Mouse (Mus musculus) liver, embryonic 14.5 days (tissue): ENCODE results near the gene Snai3. TPM values are rescaled to one million over a fixed set of nuclear protein-coding genes. Genes with fewer than 3 reads are reported as not detected.

Experiments
- ATAC-seq: fragments of 200-750 bp; cut with Nextera tagmentation; 2 replicates; pipeline ENCODE4 v1.8.0; 2017; ENCODE audit warnings: moderate number of reproducible peaks, mild to moderate bottlenecking, moderate library complexity; ENCODE audit not compliant: insufficient read depth
- DNase-seq, 3 experiments: peaks; one replicate each; pipeline ENCODE4 v3.0.0-alpha.2; 2012 to 2013; ENCODE audit warnings: low read depth in 3 of 3, low spot score in 3 of 3
- H3K27ac ChIP-seq: fragments of 300-500 bp; sonication (generic); 2 replicates; pipeline ENCODE4 v1.5.1; 2014; ENCODE audit warnings: moderate library complexity, mild to moderate bottlenecking, control low read depth, inconsistent platforms
- H3K27me3 ChIP-seq: fragments of 300-500 bp; sonication (generic); 2 replicates; pipeline ENCODE4 v1.6.1; 2014; ENCODE audit warnings: mild to moderate bottlenecking, low read length, moderate library complexity; ENCODE audit not compliant: control insufficient read depth, insufficient read depth
- H3K36me3 ChIP-seq: fragments of 300-500 bp; sonication (generic); replicated peaks from 2 replicates; pipeline ENCODE4 v1.6.1; 2014; ENCODE audit warnings: low read depth; ENCODE audit not compliant: control insufficient read depth, insufficient read depth
- H3K4me1 ChIP-seq, 2 experiments: fragments of 200-500 bp in 1 of 2; fragments of 300-500 bp in 1 of 2; sonication (generic) in 1 of 2; replicated peaks; 2 replicates each; pipeline ENCODE4 v1.6.1; 2012 to 2014; ENCODE audit warnings: antibody characterized with exemption in 1 of 2, inconsistent platforms in 1 of 2, low read length in 1 of 2; ENCODE audit not compliant: control insufficient read depth in 2 of 2, insufficient read depth in 2 of 2
- H3K4me2 ChIP-seq: fragments of 300-500 bp; sonication (generic); 2 replicates; pipeline ENCODE4 v1.6.1; 2014; ENCODE audit warnings: low read depth, mild to moderate bottlenecking, control low read depth, moderate library complexity
- H3K4me3 ChIP-seq, 2 experiments: fragments of 200-500 bp in 1 of 2; fragments of 300-500 bp in 1 of 2; sonication (generic) in 1 of 2; 2 replicates each; pipeline ENCODE4 v1.5.1; 2012 to 2014; ENCODE audit warnings: low read depth in 2 of 2, low read length in 2 of 2, mild to moderate bottlenecking in 2 of 2, control low read depth in 1 of 2, inconsistent platforms in 1 of 2, moderate library complexity in 1 of 2; ENCODE audit not compliant: insufficient read depth in 1 of 2
- H3K9ac ChIP-seq: fragments of 300-500 bp; sonication (generic); replicated peaks from 2 replicates; pipeline ENCODE4 v1.6.1; 2014; ENCODE audit warnings: mild to moderate bottlenecking, control low read depth, moderate library complexity
- H3K9me3 ChIP-seq: fragments of 300-500 bp; sonication (generic); 2 replicates; pipeline ENCODE4 v1.6.1; 2016; ENCODE audit warnings: low read length, mixed read lengths; ENCODE audit not compliant: control insufficient read depth
- CTCF ChIP-seq: IDR thresholded peaks from 2 replicates; pipeline ENCODE4 v1.5.1; 2016; ENCODE audit warnings: antibody characterized with exemption, low read depth, control low read depth
- EP300 ChIP-seq: IDR thresholded peaks from 2 replicates; pipeline ENCODE4 v1.6.1; 2016; ENCODE audit warnings: antibody characterized with exemption, low read depth
- WGBS: fragments of 180-500 bp; shearing (Covaris S2); extraction: QIAGEN DNeasy Blood & Tissue Kit; methylation state at CpG from one replicate; pipeline ENCODE4 v1.1.7; 2014; ENCODE audit not compliant: insufficient replicate concordance; 5-methylcytosine and 5-hydroxymethylcytosine counted together
- polyA plus RNA-seq, 2 experiments: library from polyadenylated mRNA; depleted of rRNA in 1 of 2; stranded (reverse) in 1 of 2; unstranded in 1 of 2; fragments of >200 nt; fragmentation: Nextera tagmentation in 1 of 2; extraction: Ambion mirVana in 1 of 2; gene quantifications; 2 replicates each; pipeline versions ENCODE4 v1.2.1 to v1.2.3; 2012 to 2014

Snai3 gene
- polyA plus RNA-seq, 2 experiments = 0.16 to 0.41 TPM

- no peak overlapping the region for H3K9ac ChIP-seq
- ATAC-seq (no peak), DNase-seq (no peak)
- WGBS = 85% methylated on average over 9 of the region's 9 CpGs
- no peaks in the 10 kb centered on the region for H3K36me3 ChIP-seq
- peaks cover 3 to 15% of the 10 kb centered on the region in 2 experiments for H3K4me1 ChIP-seq
- no peak overlapping the region for H3K4me2 ChIP-seq
- no peak overlapping the region for H3K27ac ChIP-seq
- no peak overlapping the region for H3K4me3 ChIP-seq
- H3K27me3 ChIP-seq = no peaks in the 10 kb centered on the region
- no peaks in the 10 kb centered on the region for H3K9me3 ChIP-seq
- TF ChIP-seq CTCF (no peak), EP300 (no peak)
Measured at GRCm38 (mm10) chr8:122436146-122436545, 24.4 kb downstream of the Snai3 start.

- TF ChIP-seq CTCF (peak; percentile 73), EP300 (no peak)
- Histone ChIP-seq H3K9me3 (no peaks in the 10 kb centered on the region), H3K4me3 (no peak overlapping the region), H3K4me2 (no peak overlapping the region), H3K27me3 (no peaks in the 10 kb centered on the region), H3K9ac (no peak overlapping the region), H3K4me1 (peaks cover 3 to 19% of the 10 kb centered on the region in 2 experiments), H3K27ac (no peak overlapping the region), H3K36me3 (no peaks in the 10 kb centered on the region)
- DNase-seq = no peak
- 80% methylated on average over 6 of the region's 6 CpGs for WGBS
- ATAC-seq = no peak
Measured at GRCm38 (mm10) chr8:122435375-122435774, 25.2 kb downstream of the Snai3 start.

- DNase-seq (no peak), ATAC-seq (peak; percentile 30)
- peaks cover 3 to 19% of the 10 kb centered on the region in 2 experiments for H3K4me1 ChIP-seq
- H3K27ac ChIP-seq = no peak overlapping the region
- H3K9me3 ChIP-seq = no peaks in the 10 kb centered on the region
- H3K36me3 ChIP-seq = no peaks in the 10 kb centered on the region
- TF ChIP-seq CTCF (peak; percentile 55), EP300 (no peak)
- H3K9ac ChIP-seq = no peak overlapping the region
- 56% methylated on average over 11 of the region's 11 CpGs for WGBS
- no peak overlapping the region; a peak in 1 of 4 replicates for H3K4me3 ChIP-seq
- H3K4me2 ChIP-seq = peak overlapping the region; percentile 72
- no peaks in the 10 kb centered on the region for H3K27me3 ChIP-seq
Measured at GRCm38 (mm10) chr8:122433269-122433905, 27.1 kb downstream of the Snai3 start.

GRCm38 (mm10) chr8:122432443-122433268 lies 27.9 kb downstream of the Snai3 start, which contains the start of gene Cyba:
Cyba (minus strand) TSS chr8:122432930.
- 2% methylated on average over 45 of the region's 45 CpGs for WGBS
- DNase-seq (peak in 2 of 3 experiments; percentile 33 to 49), ATAC-seq (peak; percentile 69)

More at GRCm38 (mm10) chr8:122432443-122433268, 27.9 kb downstream of the Snai3 start, which contains the start of gene Cyba:
- H3K4me2 ChIP-seq = peak within 1 kb of the TSS; percentile 72
- no peaks in the 10 kb centered on the region for H3K9me3 ChIP-seq
- no peaks in the 10 kb centered on the region for H3K27me3 ChIP-seq
- H3K27ac ChIP-seq = peak within 1 kb of the TSS; percentile 6; the same call in 1 of the 2 replicates
- no peaks in the 10 kb centered on the region for H3K36me3 ChIP-seq
- peaks cover 3 to 15% of the 10 kb centered on the region in 2 experiments for H3K4me1 ChIP-seq
- peak within 1 kb of the TSS; percentile 50 for H3K9ac ChIP-seq
- H3K4me3 ChIP-seq = peak within 1 kb of the TSS; percentile 56
- no peak for TF ChIP-seq CTCF
- TF ChIP-seq EP300 = no peak
